Mouse (Mus musculus) neural tube, postnatal 0 days (tissue): ENCODE data around the gene Casz1. TPM values are rescaled to one million over a fixed set of nuclear protein-coding genes. Genes with fewer than 3 reads are reported as not detected.

Experiments
- polyA plus RNA-seq: library from polyadenylated mRNA; unstranded; fragments of >200 nt; fragmentation: Nextera tagmentation; extraction: Ambion mirVana; gene quantifications from 2 replicates; pipeline ENCODE4 v1.2.1, GENCODE M21; 2015

The Casz1 gene
- 7.8 and 8.5 TPM in 2 replicates for polyA plus RNA-seq

DNA sequence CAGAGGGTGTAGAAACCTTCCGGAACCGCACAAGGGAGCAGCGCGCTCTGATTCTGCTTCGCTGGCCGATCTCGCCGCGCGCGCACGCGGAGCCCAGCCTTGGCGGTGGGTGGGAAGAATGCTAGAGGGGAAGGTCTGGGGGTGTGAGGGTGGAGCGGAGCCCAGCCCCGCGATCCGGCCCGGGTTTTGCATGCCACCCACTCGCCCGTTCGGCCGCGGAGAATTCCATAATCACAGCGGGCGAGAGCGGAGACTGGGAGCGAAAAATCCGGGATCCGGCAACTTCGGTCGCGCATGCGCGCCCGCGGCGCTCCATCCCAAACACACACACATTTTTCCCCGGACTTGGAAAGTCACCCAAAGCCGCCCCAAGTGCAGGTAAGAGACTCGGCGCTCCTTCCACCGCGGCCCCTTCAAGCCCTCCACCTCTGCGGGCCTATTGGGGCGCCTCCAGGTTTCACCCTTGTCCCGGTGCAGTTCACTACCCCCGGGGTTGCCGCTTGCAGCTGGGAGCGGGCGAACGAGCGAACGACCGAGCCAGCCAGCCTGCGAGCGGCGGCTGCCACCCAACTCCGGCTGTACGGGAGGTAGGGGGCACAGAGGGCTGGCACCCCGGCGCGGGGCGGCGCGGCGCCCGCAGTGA lies at the start of gene Casz1:
Gene Casz1 (plus strand): TSS at position 293 of the 643 bp plus-strand sequence.

Other genes with a start within 250 kb of the Casz1 start
- 55.3 and 63.4 TPM in 2 replicates for gene Exosc10, start 246.0 kb upstream of the Casz1 start, polyA plus RNA-seq
- gene Srm, start 212.9 kb upstream of the Casz1 start, polyA plus RNA-seq = 190 and 192 TPM in 2 replicates
- 0.37 and 0.73 TPM in 2 replicates for gene Masp2, start 201.9 kb upstream of the Casz1 start, polyA plus RNA-seq
- gene Tardbp, start 177.4 kb upstream of the Casz1 start, polyA plus RNA-seq = 109 TPM in 2 replicates
- gene Gm572, start 161.1 kb upstream of the Casz1 start, polyA plus RNA-seq = not detected in 2 replicates